In the genomic region with DNA sequence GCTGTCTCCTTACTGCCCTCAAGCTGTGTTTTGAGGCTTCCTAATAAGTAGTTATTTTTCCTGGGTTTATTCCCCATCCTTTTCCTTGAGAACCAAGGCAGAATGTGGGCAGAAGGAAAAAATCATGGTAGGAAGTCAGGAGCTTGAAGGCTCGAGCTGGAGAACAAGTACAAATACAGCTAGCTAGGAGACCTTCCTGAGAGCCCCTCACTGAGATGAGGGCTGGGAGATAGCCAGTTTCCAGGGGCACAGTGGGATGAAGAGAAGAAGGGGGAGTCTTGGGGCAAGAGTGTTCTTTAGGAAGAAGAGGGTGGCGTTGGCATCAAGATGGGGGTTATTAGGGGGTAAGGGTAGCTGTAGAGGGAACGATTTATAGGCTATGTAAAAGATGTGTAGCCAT, we compare ENCODE assay signal across 13 mouse cellular contexts. TPM values are rescaled to one million over a fixed set of nuclear protein-coding genes. Genes with fewer than 3 reads are reported as not detected.
A peak's percentile ranks its signal among the peaks of the same experiment; 100 is the strongest.
DNase-seq lines count a peak whose midpoint lies in the region; ATAC-seq and TF ChIP-seq lines count a peak whose summit lies in the region.
"Had no signal": no experiment of that assay in that cellular context is flagged by ENCODE, and none has a peak within 500 bp of the region (broad histone marks: within the 10 kb centered on the region; RNA-seq: fewer than 3 reads in every experiment).

No protein-coding gene starts in this region.

- no peak for TF ChIP-seq POLR2A in cortical plate, adult 2 months (IDR thresholded peaks at IDR 0.05; ENCODE audit: extremely low read depth, insufficient read depth, low read length)
- no peak for TF ChIP-seq POLR2A in thymus, adult 2 months (IDR thresholded peaks at IDR 0.05; ENCODE audit: control insufficient read depth, extremely low read depth, insufficient read depth, low read length, poor library complexity)

- ATAC-seq in forebrain, embryonic 12.5 days (ENCODE audit: low FRiP score): no peak
- no peak for ATAC-seq in forebrain, embryonic 11.5 days (replicated peaks; ENCODE audit: low FRiP score)
- no peak for ATAC-seq in hindbrain, embryonic 11.5 days (ENCODE audit: low FRiP score)
- ATAC-seq in midbrain, embryonic 14.5 days (ENCODE audit: low FRiP score, low TSS enrichment): no peak
- ATAC-seq: activated CD4-positive, CD25-positive, alpha-beta regulatory T cell, adult 4 months had no signal

- no peak for DNase-seq in forebrain, embryonic 11.5 days (ENCODE audit: low spot score)
- no peak for DNase-seq in hindbrain, embryonic 11.5 days (ENCODE audit: low spot score)
- no peak for DNase-seq in midbrain, embryonic 14.5 days
- no peak for DNase-seq in thymus, adult 2 months
- DNase-seq in spleen, postnatal 36 days (ENCODE audit: low spot score in 2 of 2): no peak
- DNase-seq in spleen, adult 18-20 months: no peak
- DNase-seq: gastrocnemius, postnatal 10 days; lung, postnatal 36 days had no signal

- peaks cover 28% of the 10 kb centered on the region for H3K4me1 ChIP-seq in forebrain, embryonic 12.5 days
- H3K4me1 ChIP-seq in forebrain, embryonic 11.5 days (replicated peaks; ENCODE audit: control insufficient read depth, insufficient read depth, low read length): 0 out of 2 replicates have a peak, but pooled peaks cover 2% of the 10 kb centered on the region
- peaks cover 1% of the 10 kb centered on the region for H3K4me1 ChIP-seq in cortical plate, adult 2 months (ENCODE audit: control insufficient read depth, insufficient read depth, low read length)
- no peaks in the 10 kb centered on the region for H3K4me1 ChIP-seq in hindbrain, embryonic 11.5 days (replicated peaks; ENCODE audit: control insufficient read depth, insufficient read depth, low read length)
- H3K4me1 ChIP-seq in midbrain, embryonic 14.5 days (ENCODE audit: control insufficient read depth, insufficient read depth, low read length): peaks cover 24% of the 10 kb centered on the region
- peaks cover 5% of the 10 kb centered on the region for H3K4me1 ChIP-seq in thymus, adult 2 months (replicated peaks; ENCODE audit: control insufficient read depth, insufficient read depth, low read length)

- TF ChIP-seq CTCF in cortical plate, adult 2 months (IDR thresholded peaks at IDR 0.05; ENCODE audit: extremely low read depth, insufficient read depth, low read length): no peak
- no peak for TF ChIP-seq CTCF in thymus, adult 2 months (IDR thresholded peaks at IDR 0.05; ENCODE audit: borderline replicate concordance, control insufficient read depth, extremely low read depth, insufficient read depth, low read length, poor library complexity)

- peak overlapping the region; percentile 52 for H3K4me3 ChIP-seq in forebrain, embryonic 12.5 days (replicated peaks)
- H3K4me3 ChIP-seq in forebrain, embryonic 11.5 days (ENCODE audit: low read depth, low read length): no peak overlapping the region
- H3K4me3 ChIP-seq in cortical plate, adult 2 months (ENCODE audit: insufficient read depth, low read length): peak overlapping the region; percentile 77
- H3K4me3 ChIP-seq in hindbrain, embryonic 11.5 days (ENCODE audit: low read depth, low read length): no peak overlapping the region
- H3K4me3 ChIP-seq in midbrain, embryonic 14.5 days (replicated peaks; ENCODE audit: low read depth, low read length): peak overlapping the region; percentile 51
- no peak overlapping the region for H3K4me3 ChIP-seq in thymus, adult 2 months (ENCODE audit: control insufficient read depth, insufficient read depth, low read length)
- H3K4me3 ChIP-seq: liver, embryonic 15.5 days had no signal

- H3K27ac ChIP-seq in forebrain, embryonic 12.5 days: no peak overlapping the region
- no peak overlapping the region for H3K27ac ChIP-seq in forebrain, embryonic 11.5 days (ENCODE audit: low read depth, low read length)
- H3K27ac ChIP-seq in cortical plate, adult 2 months (ENCODE audit: insufficient read depth, low read length): peak overlapping the region; percentile 13; the same call in 1 of the 2 replicates
- no peak overlapping the region for H3K27ac ChIP-seq in hindbrain, embryonic 11.5 days (ENCODE audit: low read depth, low read length)
- H3K27ac ChIP-seq in midbrain, embryonic 14.5 days (replicated peaks; ENCODE audit: low read depth, low read length): no peak overlapping the region
- no peak overlapping the region for H3K27ac ChIP-seq in thymus, adult 2 months (ENCODE audit: control insufficient read depth, insufficient read depth, low read length)
- H3K27ac ChIP-seq: liver, embryonic 15.5 days had no signal

- WGBS in forebrain, embryonic 12.5 days: 82% methylated on average over 3 of the region's 3 CpGs
- WGBS in forebrain, embryonic 11.5 days: 82% methylated on average over 3 of the region's 3 CpGs
- 82% methylated on average over 3 of the region's 3 CpGs for WGBS in hindbrain, embryonic 11.5 days
- 80% methylated on average over 3 of the region's 3 CpGs for WGBS in midbrain, embryonic 14.5 days
- 95% methylated on average over 3 of the region's 3 CpGs for WGBS in thymus, adult 2 months

- no peaks in the 10 kb centered on the region for H3K9me3 ChIP-seq in forebrain, embryonic 12.5 days
- H3K9me3 ChIP-seq in forebrain, embryonic 11.5 days (ENCODE audit: control insufficient read depth, low read length): no peaks in the 10 kb centered on the region
- H3K9me3 ChIP-seq in hindbrain, embryonic 11.5 days (ENCODE audit: control insufficient read depth, low read length): no peaks in the 10 kb centered on the region
- no peaks in the 10 kb centered on the region for H3K9me3 ChIP-seq in midbrain, embryonic 14.5 days (ENCODE audit: control insufficient read depth, low read length)
- H3K9me3 ChIP-seq: liver, embryonic 15.5 days had no signal

- no peaks in the 10 kb centered on the region for H3K27me3 ChIP-seq in forebrain, embryonic 12.5 days
- no peaks in the 10 kb centered on the region for H3K27me3 ChIP-seq in forebrain, embryonic 11.5 days (ENCODE audit: control insufficient read depth, insufficient read depth, low read length)
- no peaks in the 10 kb centered on the region for H3K27me3 ChIP-seq in hindbrain, embryonic 11.5 days (ENCODE audit: control insufficient read depth, insufficient read depth, low read length)
- no peaks in the 10 kb centered on the region for H3K27me3 ChIP-seq in midbrain, embryonic 14.5 days (ENCODE audit: control insufficient read depth, insufficient read depth, low read length)
- no peaks in the 10 kb centered on the region for H3K27me3 ChIP-seq in thymus, adult 2 months (ENCODE audit: control insufficient read depth, insufficient read depth, low read length)
- H3K27me3 ChIP-seq: liver, embryonic 15.5 days had no signal

- H3K9ac ChIP-seq in forebrain, embryonic 12.5 days: no peak overlapping the region
- no peak overlapping the region for H3K9ac ChIP-seq in forebrain, embryonic 11.5 days (ENCODE audit: low read length)
- H3K9ac ChIP-seq in hindbrain, embryonic 11.5 days (ENCODE audit: low read depth, low read length): no peak overlapping the region
- H3K9ac ChIP-seq in midbrain, embryonic 14.5 days (replicated peaks; ENCODE audit: low read length): 0 out of 2 replicates have a peak overlapping the region, but pooled peaks have one; percentile 4
- H3K9ac ChIP-seq: liver, embryonic 15.5 days had no signal

- H3K4me2 ChIP-seq in forebrain, embryonic 12.5 days: peak overlapping the region; percentile 61
- H3K4me2 ChIP-seq in forebrain, embryonic 11.5 days (ENCODE audit: low read depth, low read length, severe bottlenecking): no peak overlapping the region
- H3K4me2 ChIP-seq in hindbrain, embryonic 11.5 days (replicated peaks; ENCODE audit: low read depth, low read length): peak overlapping the region; percentile 0; the same call in 1 of the 2 replicates
- peak overlapping the region; percentile 72 for H3K4me2 ChIP-seq in midbrain, embryonic 14.5 days (ENCODE audit: low read length)
- H3K4me2 ChIP-seq: heart, embryonic 11.5 days; liver, embryonic 15.5 days had no signal

- no peaks in the 10 kb centered on the region for H3K36me3 ChIP-seq in forebrain, embryonic 12.5 days (replicated peaks)
- no peaks in the 10 kb centered on the region for H3K36me3 ChIP-seq in forebrain, embryonic 11.5 days (ENCODE audit: control insufficient read depth, insufficient read depth, low read length)
- H3K36me3 ChIP-seq in hindbrain, embryonic 11.5 days (ENCODE audit: control insufficient read depth, insufficient read depth, low read length): no peaks in the 10 kb centered on the region
- H3K36me3 ChIP-seq in midbrain, embryonic 14.5 days (ENCODE audit: control insufficient read depth, insufficient read depth, low read length): no peaks in the 10 kb centered on the region
- no peaks in the 10 kb centered on the region for H3K36me3 ChIP-seq in thymus, adult 2 months (ENCODE audit: control insufficient read depth, insufficient read depth, low read length)
- H3K36me3 ChIP-seq: liver, embryonic 15.5 days had no signal

RNA-seq across cellular contexts. Expression of gene Pak1, which starts 56.1 kb away (rescaled TPM):
- polyA plus RNA-seq in forebrain, embryonic 12.5 days (2016; fragmentation: Nextera tagmentation; extraction: Ambion mirVana): 91.2 and 96.3 TPM in 2 replicates
- 72.2 and 87.2 TPM in 2 replicates for polyA plus RNA-seq in forebrain, embryonic 11.5 days (2014; fragmentation: Nextera tagmentation; extraction: Ambion mirVana)
- 391 and 412 TPM in 2 replicates for polyA plus RNA-seq in cortical plate, adult 2 months (2012; rRNA removed)
- 88.8 and 104 TPM in 2 replicates for polyA plus RNA-seq in hindbrain, embryonic 11.5 days (2014; fragmentation: Nextera tagmentation; extraction: Ambion mirVana)
- 117 and 171 TPM in 2 replicates for polyA plus RNA-seq in midbrain, embryonic 14.5 days (2014; fragmentation: Nextera tagmentation; extraction: Ambion mirVana)
- 11.4 and 11.8 TPM in 2 replicates for polyA plus RNA-seq in thymus, adult 2 months (2012; rRNA removed)

Comparison
In these comparisons a context has a peak if more than half of its experiments do, and no peak if none do; other contexts are left out.
1. H3K4me3 ChIP-seq: peak in forebrain, embryonic 12.5 days (single experiment), cortical plate, adult 2 months (single experiment) and midbrain, embryonic 14.5 days (single experiment); none in forebrain, embryonic 11.5 days (single experiment), hindbrain, embryonic 11.5 days (single experiment) and thymus, adult 2 months (single experiment).